Mouse (Mus musculus) frontal cortex, adult 2 months (tissue): Measurements from ENCODE around the gene Cyp4x1. TPM values are rescaled to one million over a fixed set of nuclear protein-coding genes. Genes with fewer than 3 reads are reported as not detected.

ENCODE experiments used
- DNase-seq, 2 experiments: peaks; one replicate each; pipeline ENCODE4 v3.0.0; 2022; ENCODE audit warnings: low spot score in 1 of 2; ENCODE audit errors: extremely low spot score in 1 of 2
- polyA plus RNA-seq: library from polyadenylated mRNA; depleted of rRNA; stranded (reverse); fragments of >200 nt; gene quantifications from 2 replicates; pipeline ENCODE4 v1.2.3, GENCODE M21; 2012

Cyp4x1 gene
- polyA plus RNA-seq, 1 experiment, result 12.0 TPM

- no peak for DNase-seq
These were observed 42.3 kb downstream of the Cyp4x1 start for GRCm38 (mm10) chr4:115091806-115092205.

- no peak for DNase-seq
These were observed 43.5 kb downstream of the Cyp4x1 start for GRCm38 (mm10) chr4:115090592-115090991.

GRCm38 (mm10) chr4:115088611-115089338 lies 45.3 kb downstream of the Cyp4x1 start, which contains the start of gene Pdzk1ip1:
TSS of gene Pdzk1ip1 (plus strand) at chr4:115088708.
- DNase-seq, result no peak

DNA sequence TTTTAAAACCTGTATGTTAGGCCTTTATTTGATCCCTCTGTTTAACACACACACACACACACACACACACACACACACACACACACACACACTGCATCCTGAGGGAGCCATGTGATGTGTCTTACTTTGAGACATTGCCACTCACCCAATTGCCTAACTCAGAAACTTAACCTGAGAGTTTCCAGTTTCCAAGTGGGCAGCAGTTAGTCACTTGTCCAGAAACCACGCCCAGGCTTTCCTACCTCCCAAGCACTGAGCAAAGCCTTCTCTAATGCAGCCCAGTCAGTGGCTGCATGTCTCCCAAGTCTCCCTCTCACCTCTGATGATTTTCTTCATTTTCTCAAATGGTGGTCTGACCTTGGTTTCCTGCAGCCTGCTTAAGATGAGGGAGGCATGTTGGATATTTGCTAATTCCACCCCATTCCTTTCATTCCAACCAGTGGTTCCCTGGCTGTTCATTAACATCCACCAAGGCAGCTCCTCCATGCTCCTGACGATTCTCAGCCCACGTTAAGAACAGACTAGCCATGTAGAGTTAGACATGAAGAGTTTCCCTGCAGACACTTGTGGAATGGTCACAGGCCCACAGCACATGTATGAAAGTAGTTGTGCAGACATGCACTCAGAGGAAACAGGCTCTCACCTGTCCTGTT lies 47.2 kb downstream of the Cyp4x1 start:
- no peak for DNase-seq

DNA sequence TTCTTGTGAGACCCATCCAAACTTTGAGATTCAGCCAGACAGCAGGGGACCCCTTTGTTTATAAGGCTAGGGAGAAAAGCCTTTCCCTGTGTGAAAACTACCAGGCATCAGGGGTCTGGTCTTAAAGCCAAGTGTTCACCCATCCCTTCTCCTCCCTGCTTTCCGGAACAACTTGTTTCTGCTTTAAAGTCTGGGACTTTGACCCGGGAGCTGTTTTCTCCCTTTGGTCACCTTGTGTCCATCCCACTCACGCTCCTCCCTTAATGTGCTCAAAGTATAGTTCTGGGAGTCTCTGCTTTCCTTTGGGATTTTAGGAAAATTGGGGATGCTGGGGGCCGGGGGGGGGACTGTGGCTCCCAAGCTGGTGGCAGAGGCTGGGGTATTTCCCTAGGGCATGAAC lies 47.8 kb downstream of the Cyp4x1 start:
- DNase-seq, result no peak

- peak in 1 of 2 experiments; percentile 65 for DNase-seq
These were observed 48.5 kb downstream of the Cyp4x1 start for GRCm38 (mm10) chr4:115085522-115086095.

GRCm38 (mm10) chr4:115083031-115083430 lies 51.0 kb downstream of the Cyp4x1 start:
- no peak for DNase-seq

- DNase-seq, result no peak
These were observed 54.2 kb downstream of the Cyp4x1 start for GRCm38 (mm10) chr4:115079821-115080349.

DNA sequence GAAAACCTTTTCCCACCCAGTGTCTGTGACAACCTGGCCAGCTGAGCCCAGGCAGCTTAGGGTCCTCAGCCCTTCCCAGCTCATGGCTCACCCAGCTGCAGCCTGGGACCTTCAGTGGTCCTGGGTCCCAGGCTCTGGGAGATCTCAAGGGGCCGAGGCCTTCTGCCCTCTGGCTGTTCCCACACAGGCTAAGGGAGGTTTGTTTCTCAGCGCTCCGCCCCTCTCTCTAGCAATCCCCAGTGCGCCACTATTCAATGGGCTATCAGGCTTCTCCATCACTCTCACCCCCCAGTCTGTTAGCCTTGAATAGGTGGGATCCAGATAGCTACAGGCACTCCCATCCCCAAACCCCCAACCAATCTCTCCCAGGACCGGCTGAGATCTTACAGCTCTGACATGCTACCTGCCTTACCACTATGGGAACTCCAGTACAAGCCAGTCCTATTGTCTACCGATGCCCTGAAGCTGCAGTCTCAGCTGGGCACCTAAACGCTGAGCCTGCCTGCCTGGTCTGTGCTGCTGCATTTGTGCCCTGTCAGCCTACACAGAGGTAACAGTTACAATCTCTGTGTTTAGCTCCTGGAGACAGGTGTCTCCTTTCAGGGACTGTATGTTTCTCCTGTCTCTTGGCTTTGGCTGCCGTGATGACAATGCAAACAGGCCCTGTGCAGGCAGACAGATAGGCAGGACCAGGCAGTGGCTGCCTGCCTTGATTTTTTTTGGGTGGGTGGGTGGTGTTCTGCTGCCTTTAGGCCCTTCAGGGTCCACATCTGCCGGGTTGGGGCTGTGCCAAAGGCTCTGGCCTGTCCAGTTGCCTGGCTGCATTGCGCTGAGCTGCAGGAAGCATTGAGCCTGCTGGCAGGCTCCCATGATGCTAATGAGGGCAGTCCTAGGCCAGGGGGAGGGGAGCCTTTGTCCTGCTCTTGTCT lies 54.9 kb downstream of the Cyp4x1 start:
- no peak for DNase-seq

DNA sequence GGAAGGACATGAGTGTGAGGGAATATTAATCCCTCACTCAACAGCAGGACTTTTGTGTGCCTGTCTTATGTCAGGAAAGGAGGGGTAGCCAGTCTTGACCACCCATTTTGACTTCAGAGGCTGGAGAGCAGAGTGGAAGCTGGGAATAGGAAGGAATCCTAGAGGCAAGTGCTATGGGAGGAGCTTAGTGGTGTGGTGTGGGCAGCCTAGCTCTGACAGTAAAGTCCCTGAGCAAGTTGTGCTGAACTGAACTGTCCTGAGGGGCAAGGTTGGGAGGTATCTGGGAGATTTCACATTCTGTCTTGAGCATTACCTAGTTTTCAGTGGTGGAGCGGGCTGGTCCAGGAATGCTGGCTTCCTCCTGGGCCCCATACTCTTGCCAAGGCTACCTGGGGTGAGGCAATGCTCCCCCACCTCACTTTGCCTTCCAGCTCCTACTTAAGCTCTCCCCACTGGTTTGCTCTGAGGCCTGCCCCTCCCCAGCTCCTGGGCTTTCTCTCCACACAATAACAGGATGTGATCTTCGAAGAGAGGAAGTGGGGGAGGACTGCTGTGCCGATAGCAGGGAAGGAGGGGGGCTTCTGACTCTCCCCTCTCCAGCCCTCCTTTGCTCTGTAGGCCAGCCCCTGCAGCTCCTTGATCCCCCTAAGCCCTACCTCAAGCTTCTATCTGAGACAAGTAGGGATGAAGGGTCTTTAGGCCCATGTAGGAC lies 58.7 kb downstream of the Cyp4x1 start:
- DNase-seq, result no peak

DNA sequence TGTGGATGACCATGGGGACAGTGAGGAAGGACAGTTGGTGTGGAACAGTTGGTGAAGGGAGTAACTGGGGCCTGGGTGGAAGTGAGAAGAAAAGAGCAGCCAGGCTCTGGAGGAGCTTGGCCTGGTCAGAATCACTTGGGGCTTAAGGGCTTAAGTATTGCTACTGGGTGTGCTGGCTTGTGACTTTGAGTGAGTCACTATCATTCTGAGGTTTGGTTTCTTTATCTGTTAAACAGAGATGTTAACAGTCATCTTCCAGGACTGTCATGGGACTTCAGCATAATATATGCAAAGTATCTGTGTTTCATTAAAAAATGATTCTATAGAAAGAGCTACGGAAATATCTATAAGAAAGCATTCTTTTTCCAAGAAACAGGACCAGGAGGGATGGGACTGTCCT lies 59.3 kb downstream of the Cyp4x1 start:
- DNase-seq, result no peak

DNA sequence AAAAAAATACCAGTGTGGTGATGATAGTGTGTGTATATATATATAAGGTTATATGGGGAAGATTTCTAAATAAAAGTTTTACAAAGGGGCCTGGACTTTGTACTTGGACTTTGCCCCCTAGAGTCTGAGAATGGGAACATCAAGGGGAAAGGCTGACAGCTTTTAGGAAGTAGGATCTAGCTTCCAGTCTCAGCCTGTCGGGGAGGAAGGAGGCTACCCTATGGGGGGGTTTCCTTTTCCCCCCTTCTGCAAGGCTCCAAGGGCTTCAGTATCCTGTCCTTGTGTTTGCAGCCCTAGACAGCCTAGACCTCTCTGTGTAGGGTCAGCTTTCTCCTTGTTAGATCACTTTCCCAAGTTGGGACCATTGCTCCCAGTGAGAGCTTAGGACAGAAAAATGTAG lies 62.4 kb downstream of the Cyp4x1 start:
- DNase-seq, result no peak

- no peak for DNase-seq
These were observed 70.4 kb downstream of the Cyp4x1 start for GRCm38 (mm10) chr4:115063518-115064239.

- DNase-seq, result no peak
These were observed 71.1 kb downstream of the Cyp4x1 start for GRCm38 (mm10) chr4:115062875-115063517.

- no peak for DNase-seq
These were observed 71.6 kb downstream of the Cyp4x1 start for GRCm38 (mm10) chr4:115062540-115062874.

GRCm38 (mm10) chr4:115060753-115061152 lies 73.3 kb downstream of the Cyp4x1 start:
- DNase-seq, result no peak

- DNase-seq, result no peak
These were observed 74.2 kb downstream of the Cyp4x1 start for GRCm38 (mm10) chr4:115059871-115060270.

GRCm38 (mm10) chr4:115058871-115059590 lies 75.0 kb downstream of the Cyp4x1 start:
- DNase-seq, result no peak
